Mouse (Mus musculus): ENCODE results near the gene Wdr83.
A peak's percentile ranks its signal among the peaks of the same experiment; 100 is the strongest.

DNA sequence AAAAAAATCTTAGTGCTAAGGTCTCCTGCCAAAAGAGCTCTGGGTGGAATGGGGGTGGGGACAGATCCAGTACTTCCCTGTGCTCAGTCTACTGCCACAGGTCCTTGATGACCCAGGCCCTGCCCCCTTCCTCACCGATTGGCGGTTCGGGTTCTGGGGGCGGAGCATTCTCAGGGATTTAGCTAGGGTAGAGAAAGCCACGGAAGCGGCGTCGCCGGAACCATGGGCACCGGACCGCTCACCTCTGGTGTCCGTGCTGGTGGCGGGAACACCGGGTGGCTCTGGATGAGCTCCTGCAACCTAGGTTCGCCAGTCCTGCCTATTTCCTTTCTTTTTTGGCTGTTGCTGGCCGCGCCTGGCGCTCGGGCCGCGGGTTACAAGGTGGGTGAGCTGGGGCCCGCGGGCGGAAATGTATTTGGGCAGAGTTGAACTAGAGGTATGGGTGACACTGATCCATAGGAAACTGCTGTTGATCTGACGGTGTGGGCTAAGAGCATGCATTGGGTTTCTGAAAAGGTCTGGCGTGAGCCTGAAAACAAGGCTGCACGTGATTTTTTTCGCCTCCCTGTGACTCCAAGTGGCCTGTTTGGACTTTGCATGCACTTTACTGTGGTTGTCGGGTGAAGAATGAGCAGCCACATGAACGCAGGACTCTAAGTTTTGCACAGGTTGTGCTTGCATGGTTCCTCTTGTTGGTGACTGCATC lies 2.2 kb upstream of the Wdr83 start, which contains the start of gene Man2b1:
- peak in 1 of 3 experiments; percentile 25; a peak in 1 of 6 replicates for TF ChIP-seq CTCF (IDR thresholded peaks at IDR 0.05 in 2 of 3, conservative IDR thresholded peaks at IDR 0.05 in 1 of 3; ENCODE audit: control insufficient read depth in 1 of 3, insufficient read depth in 1 of 3, low read depth in 2 of 3, low read length in 3 of 3, poor library complexity in 1 of 3, severe bottlenecking in 1 of 3)
- TF ChIP-seq USF2 (IDR thresholded peaks at IDR 0.05; ENCODE audit: borderline replicate concordance in 1 of 2, insufficient read depth in 1 of 2, low read depth in 1 of 2, low read length in 2 of 2), result no peak
- TF ChIP-seq GATA1 (IDR thresholded peaks at IDR 0.05; ENCODE audit: low read depth, low read length), result no peak
- 0 out of 4 replicates have a peak, but pooled peaks of 1 of the 2 experiments have one; percentile 15 for TF ChIP-seq EP300 (IDR thresholded peaks at IDR 0.05; ENCODE audit: low read depth in 1 of 2, low read length in 2 of 2)
- TF ChIP-seq RCOR1 (IDR thresholded peaks at IDR 0.05; ENCODE audit: low read depth, low read length), result no peak
- peak; percentile 76; the same call in 1 of the 2 replicates for TF ChIP-seq BHLHE40 (IDR thresholded peaks at IDR 0.05; ENCODE audit: borderline replicate concordance, low read depth, low read length)
- peak; percentile 66 to 80; a peak in 3 of 4 replicates for TF ChIP-seq POLR2A (IDR thresholded peaks at IDR 0.05; ENCODE audit: control insufficient read depth in 1 of 2, insufficient read depth in 1 of 2, low read depth in 1 of 2, low read length in 2 of 2, poor library complexity in 1 of 2)
